Mouse (Mus musculus) midbrain, embryonic 14.5 days (tissue): ENCODE data around the gene Znrf1. TPM values are rescaled to one million over a fixed set of nuclear protein-coding genes. Genes with fewer than 3 reads are reported as not detected.

Experiments used
- ATAC-seq: fragments of 200-750 bp; cut with Nextera tagmentation; 2 replicates; pipeline ENCODE4 v1.8.0; 2017; ENCODE audit warnings: moderate number of reproducible peaks, moderate library complexity; ENCODE audit not compliant: low FRiP score, low TSS enrichment
- DNase-seq: peaks from one replicate; pipeline ENCODE4 v3.0.0-alpha.2; 2015
- H3K27ac ChIP-seq: fragments of 300-500 bp; sonication (generic); replicated peaks from 2 replicates; pipeline ENCODE4 v1.5.1; 2014; ENCODE audit warnings: mild to moderate bottlenecking, low read depth, low read length, moderate library complexity
- H3K27me3 ChIP-seq: fragments of 300-500 bp; sonication (generic); 2 replicates; pipeline ENCODE4 v1.6.1; 2014; ENCODE audit warnings: low read length, control low read depth, mixed read lengths; ENCODE audit not compliant: control insufficient read depth, insufficient read depth
- H3K36me3 ChIP-seq: fragments of 300-500 bp; sonication (generic); 2 replicates; pipeline ENCODE4 v1.6.1; 2014; ENCODE audit warnings: low read length, control low read depth; ENCODE audit not compliant: control insufficient read depth, insufficient read depth
- H3K4me1 ChIP-seq: fragments of 300-500 bp; sonication (generic); 2 replicates; pipeline ENCODE4 v1.6.1; 2014; ENCODE audit warnings: mild to moderate bottlenecking, antibody characterized with exemption, low read length, control low read depth; ENCODE audit not compliant: control insufficient read depth, insufficient read depth
- H3K4me2 ChIP-seq: fragments of 300-500 bp; sonication (generic); 2 replicates; pipeline ENCODE4 v1.6.1; 2014; ENCODE audit warnings: mild to moderate bottlenecking, low read length, moderate library complexity
- H3K4me3 ChIP-seq: fragments of 300-500 bp; sonication (generic); replicated peaks from 2 replicates; pipeline ENCODE4 v1.5.1; 2014; ENCODE audit warnings: low read depth, low read length
- H3K9ac ChIP-seq: fragments of 300-500 bp; sonication (generic); replicated peaks from 2 replicates; pipeline ENCODE4 v1.6.1; 2014; ENCODE audit warnings: mild to moderate bottlenecking, low read length, moderate library complexity
- H3K9me3 ChIP-seq: fragments of 300-500 bp; sonication (generic); 2 replicates; pipeline ENCODE4 v1.6.1; 2016; ENCODE audit warnings: low read length, control low read depth, mixed read lengths; ENCODE audit not compliant: control insufficient read depth
- WGBS: fragments of 180-500 bp; shearing (Covaris S2); extraction: QIAGEN DNeasy Blood & Tissue Kit; methylation state at CpG from one replicate; pipeline ENCODE4 v1.1.7; 2014; 5-methylcytosine and 5-hydroxymethylcytosine counted together
- polyA plus RNA-seq: library from polyadenylated mRNA; unstranded; fragments of >200 nt; fragmentation: Nextera tagmentation; extraction: Ambion mirVana; gene quantifications from 2 replicates; pipeline ENCODE4 v1.2.1, GENCODE M21; 2014

Gene Znrf1
- polyA plus RNA-seq, 1 experiment from 2014 or later, result 108 TPM

DNA sequence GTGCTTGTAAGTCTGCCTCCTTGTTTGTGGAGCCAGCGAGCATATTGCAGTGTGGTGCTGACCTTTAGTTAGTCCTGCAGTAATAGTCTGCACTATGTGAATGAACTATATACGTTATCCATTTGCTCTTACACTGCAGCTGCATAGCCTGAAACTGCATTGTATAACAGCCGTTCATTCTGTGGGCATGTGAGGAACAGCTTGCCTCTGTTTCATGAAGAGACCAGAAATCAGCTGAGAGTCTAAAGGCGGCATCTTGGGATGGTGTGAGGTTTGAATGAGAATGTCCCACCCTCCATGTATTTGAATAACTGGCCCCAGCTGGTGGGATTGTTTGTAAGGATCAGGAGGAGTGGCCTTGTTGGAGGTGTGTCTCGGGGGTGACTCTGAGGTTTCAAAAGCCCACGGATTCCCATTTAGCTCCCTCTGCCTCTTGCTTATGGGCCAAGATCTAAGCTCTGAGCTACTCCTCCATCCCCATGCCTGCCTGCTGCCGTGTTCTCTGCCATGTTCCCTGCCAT is 56.6 kb downstream of the Znrf1 start:
- H3K4me3 ChIP-seq, result no peak overlapping the region
- H3K4me1 ChIP-seq, result peaks cover 41% of the 10 kb centered on the region
- 67% methylated on average over 7 of the region's 7 CpGs for WGBS

GRCm38 (mm10) chr8:111594044-111594840 is 58.3 kb downstream of the Znrf1 start:
- Histone ChIP-seq H3K27ac (no peak overlapping the region), H3K9me3 (no peaks in the 10 kb centered on the region), H3K36me3 (0 out of 2 replicates have a peak, but pooled peaks cover 3% of the 10 kb centered on the region), H3K4me1 (peaks cover 43% of the 10 kb centered on the region), H3K9ac (no peak overlapping the region), H3K27me3 (no peaks in the 10 kb centered on the region), H3K4me2 (no peak overlapping the region), H3K4me3 (no peak overlapping the region)
- 80% methylated on average over 3 of the region's 3 CpGs for WGBS
- DNase-seq (no peak), ATAC-seq (no peak)

More for the DNA sequence above, 56.6 kb downstream of the Znrf1 start:
- no peaks in the 10 kb centered on the region for H3K9me3 ChIP-seq
- no peak for ATAC-seq
- H3K9ac ChIP-seq, result no peak overlapping the region
- H3K27ac ChIP-seq, result 0 out of 2 replicates have a peak overlapping the region, but pooled peaks have one; percentile 8
- H3K4me2 ChIP-seq, result no peak overlapping the region
- H3K36me3 ChIP-seq, result 0 out of 2 replicates have a peak, but pooled peaks cover 3% of the 10 kb centered on the region
- no peak for DNase-seq
- H3K27me3 ChIP-seq, result no peaks in the 10 kb centered on the region

GRCm38 (mm10) chr8:111594951-111595350 is 59.1 kb downstream of the Znrf1 start:
- H3K36me3 ChIP-seq, result 0 out of 2 replicates have a peak, but pooled peaks cover 3% of the 10 kb centered on the region
- H3K27ac ChIP-seq, result peak overlapping the region; percentile 41; the same call in 1 of the 2 replicates
- DNase-seq (no peak), ATAC-seq (no peak)
- no peak overlapping the region for H3K4me3 ChIP-seq
- H3K9me3 ChIP-seq, result no peaks in the 10 kb centered on the region
- no peak overlapping the region for H3K4me2 ChIP-seq
- 91% methylated on average over 2 of the region's 2 CpGs for WGBS
- no peaks in the 10 kb centered on the region for H3K27me3 ChIP-seq
- no peak overlapping the region for H3K9ac ChIP-seq
- peaks cover 43% of the 10 kb centered on the region for H3K4me1 ChIP-seq

GRCm38 (mm10) chr8:111595712-111596484 is 60.0 kb downstream of the Znrf1 start:
- Histone ChIP-seq H3K9me3 (no peaks in the 10 kb centered on the region), H3K27ac (peak overlapping the region; percentile 41; the same call in 1 of the 2 replicates), H3K9ac (no peak overlapping the region), H3K4me3 (no peak overlapping the region), H3K4me1 (peaks cover 43% of the 10 kb centered on the region), H3K36me3 (0 out of 2 replicates have a peak, but pooled peaks cover 2% of the 10 kb centered on the region), H3K27me3 (no peaks in the 10 kb centered on the region), H3K4me2 (no peak overlapping the region)
- no peak for DNase-seq
- WGBS, result 83% methylated on average over 15 of the region's 15 CpGs
- ATAC-seq, result no peak

- H3K27ac ChIP-seq, result no peak overlapping the region
These were observed 60.6 kb downstream of the Znrf1 start for GRCm38 (mm10) chr8:111596485-111596821.

GRCm38 (mm10) chr8:111597310-111597709 is 61.4 kb downstream of the Znrf1 start:
- Histone ChIP-seq H3K36me3 (no peaks in the 10 kb centered on the region), H3K4me3 (no peak overlapping the region), H3K27me3 (no peaks in the 10 kb centered on the region), H3K4me2 (no peak overlapping the region), H3K4me1 (peaks cover 37% of the 10 kb centered on the region), H3K9ac (no peak overlapping the region), H3K27ac (peak overlapping the region; percentile 6; the same call in 1 of the 2 replicates), H3K9me3 (no peaks in the 10 kb centered on the region)
- 78% methylated on average over 1 of the region's 1 CpGs for WGBS
- DNase-seq (no peak), ATAC-seq (no peak)

More at GRCm38 (mm10) chr8:111596485-111596821, 60.6 kb downstream of the Znrf1 start:
- Histone ChIP-seq H3K27me3 (no peaks in the 10 kb centered on the region), H3K9me3 (no peaks in the 10 kb centered on the region), H3K36me3 (no peaks in the 10 kb centered on the region), H3K4me2 (no peak overlapping the region), H3K4me3 (no peak overlapping the region), H3K4me1 (peaks cover 43% of the 10 kb centered on the region), H3K9ac (no peak overlapping the region)
- ATAC-seq (no peak), DNase-seq (no peak)
- 69% methylated on average over 3 of the region's 3 CpGs for WGBS

GRCm38 (mm10) chr8:111599707-111600444 is 64.0 kb downstream of the Znrf1 start:
- whole genome bisulfite sequencing, result 81% methylated on average over 9 of the region's 9 CpGs
- no peaks in the 10 kb centered on the region for H3K27me3 ChIP-seq
- H3K9me3 ChIP-seq, result no peaks in the 10 kb centered on the region
- no peak overlapping the region for H3K27ac ChIP-seq
- H3K4me1 ChIP-seq, result peaks cover 24% of the 10 kb centered on the region
- no peak for DNase-seq
- no peak overlapping the region for H3K4me2 ChIP-seq
- no peaks in the 10 kb centered on the region for H3K36me3 ChIP-seq
- no peak for ATAC-seq
- no peak overlapping the region for H3K4me3 ChIP-seq
- no peak overlapping the region for H3K9ac ChIP-seq

DNA sequence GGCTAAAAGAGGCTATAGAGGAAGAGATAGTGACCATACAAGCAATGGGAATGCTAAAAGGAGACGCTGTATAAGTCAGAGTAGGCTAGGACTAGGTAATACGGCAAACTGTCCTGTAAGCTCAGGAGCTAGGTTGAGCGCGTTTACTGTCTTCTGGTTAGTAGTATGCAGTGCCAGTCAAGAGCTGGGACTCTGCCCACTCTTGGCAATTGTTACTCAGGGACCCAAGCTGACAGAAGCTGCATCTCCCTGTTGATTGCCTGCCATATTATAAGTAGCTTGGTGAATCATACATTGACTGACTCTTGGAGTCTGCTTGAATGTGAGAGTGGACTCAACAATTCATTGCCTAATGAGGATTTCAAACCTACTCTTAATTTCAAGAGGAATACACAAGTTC is 66.2 kb downstream of the Znrf1 start:
- 97% methylated on average over 4 of the region's 4 CpGs for WGBS
- Histone ChIP-seq H3K36me3 (no peaks in the 10 kb centered on the region), H3K4me2 (no peak overlapping the region), H3K4me1 (peaks cover 6% of the 10 kb centered on the region; the same call in 1 of the 2 replicates), H3K9me3 (no peaks in the 10 kb centered on the region), H3K9ac (no peak overlapping the region), H3K4me3 (no peak overlapping the region), H3K27me3 (no peaks in the 10 kb centered on the region), H3K27ac (no peak overlapping the region)
- DNase-seq, result no peak
- no peak for ATAC-seq
